Mouse (Mus musculus) liver, postnatal 0 days (tissue): ENCODE results near the gene Fryl. TPM values are rescaled to one million over a fixed set of nuclear protein-coding genes. Genes with fewer than 3 reads are reported as not detected.
A peak's percentile ranks its signal among the peaks of the same experiment; 100 is the strongest.

Experiments used
- ATAC-seq: fragments of 200-750 bp; cut with Nextera tagmentation; 2 replicates; pipeline ENCODE4 v1.8.0; 2017; ENCODE audit warnings: mild to moderate bottlenecking, moderate library complexity
- DNase-seq: peaks from one replicate; pipeline ENCODE4 v3.0.0-alpha.2; 2016
- H3K27ac ChIP-seq: fragments of 300-500 bp; sonication (generic); 2 replicates; pipeline ENCODE4 v1.5.1; 2014; ENCODE audit warnings: antibody characterized with exemption, moderate library complexity, mild to moderate bottlenecking, low read depth
- H3K27me3 ChIP-seq: fragments of 300-500 bp; sonication (generic); 2 replicates; pipeline ENCODE4 v1.6.1; 2014; ENCODE audit warnings: low read length, control low read depth, mixed read lengths; ENCODE audit not compliant: insufficient read depth
- H3K36me3 ChIP-seq: fragments of 300-500 bp; sonication (generic); replicated peaks from 2 replicates; pipeline ENCODE4 v1.6.1; 2014; ENCODE audit warnings: mild to moderate bottlenecking, control low read depth, low read length, moderate library complexity, mixed read lengths; ENCODE audit not compliant: insufficient read depth
- H3K4me1 ChIP-seq: fragments of 300-500 bp; sonication (generic); 2 replicates; pipeline ENCODE4 v1.6.1; 2014; ENCODE audit warnings: antibody characterized with exemption, mild to moderate bottlenecking, control low read depth; ENCODE audit not compliant: insufficient read depth
- H3K4me2 ChIP-seq: fragments of 300-500 bp; sonication (generic); 2 replicates; pipeline ENCODE4 v1.6.1; 2014; ENCODE audit warnings: low read depth, mild to moderate bottlenecking, low read length, moderate library complexity, mixed read lengths
- H3K4me3 ChIP-seq: fragments of 300-500 bp; sonication (generic); 2 replicates; pipeline ENCODE4 v1.5.1; 2014; ENCODE audit warnings: low read depth, low read length
- H3K9ac ChIP-seq: fragments of 300-500 bp; sonication (generic); replicated peaks from 2 replicates; pipeline ENCODE4 v1.6.1; 2014; ENCODE audit warnings: mild to moderate bottlenecking, moderate library complexity
- H3K9me3 ChIP-seq: fragments of 300-500 bp; sonication (generic); 2 replicates; pipeline ENCODE4 v1.6.1; 2016; ENCODE audit warnings: mild to moderate bottlenecking, control low read depth, low read length, mixed read lengths
- CTCF ChIP-seq: sonication (generic); IDR thresholded peaks from 2 replicates; pipeline ENCODE4 v1.5.1; 2016; ENCODE audit warnings: antibody characterized with exemption, low read depth
- EP300 ChIP-seq: IDR thresholded peaks from 2 replicates; pipeline ENCODE4 v1.6.1; 2016; ENCODE audit warnings: antibody characterized with exemption, low read depth, mild to moderate bottlenecking
- WGBS: fragments of 180-500 bp; shearing (Covaris S2); extraction: QIAGEN DNeasy Blood & Tissue Kit; methylation state at CpG from one replicate; pipeline ENCODE4 v1.1.7; 2014; ENCODE audit not compliant: insufficient replicate concordance; 5-methylcytosine and 5-hydroxymethylcytosine counted together
- polyA plus RNA-seq: library from polyadenylated mRNA; unstranded; fragments of >200 nt; fragmentation: Nextera tagmentation; extraction: Ambion mirVana; gene quantifications from 2 replicates; pipeline ENCODE4 v1.2.1, GENCODE M21; 2015

The Fryl gene
- polyA plus RNA-seq, 1 experiment from 2014 or later, result 25.8 TPM

DNA sequence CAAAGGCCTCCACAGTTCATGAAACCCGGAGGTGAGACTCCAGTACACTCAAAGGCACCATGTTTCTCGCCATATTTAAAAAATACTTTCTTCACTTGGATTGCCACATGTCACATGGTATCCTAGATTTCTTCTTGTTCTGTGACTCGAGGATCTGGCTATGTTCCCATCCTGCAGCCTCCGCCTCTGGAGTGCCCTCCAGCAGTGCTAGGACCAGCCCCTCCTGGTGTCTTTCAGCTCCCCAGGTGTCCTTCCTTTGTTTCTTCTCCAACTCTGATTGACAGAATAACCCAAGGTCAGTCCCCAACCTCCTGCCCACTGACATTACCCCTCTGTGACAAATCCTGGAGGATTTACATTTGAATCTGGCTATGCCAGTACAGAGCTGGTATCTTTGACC is 26.2 kb downstream of the Fryl start:
- no peaks in the 10 kb centered on the region for H3K36me3 ChIP-seq
- no peaks in the 10 kb centered on the region for H3K27me3 ChIP-seq
- peaks cover 13% of the 10 kb centered on the region for H3K4me1 ChIP-seq
- H3K4me2 ChIP-seq, result no peak overlapping the region
- 75% methylated on average over 4 of the region's 4 CpGs for WGBS
- TF ChIP-seq CTCF, result no peak
- no peak for TF ChIP-seq EP300
- H3K27ac ChIP-seq, result no peak overlapping the region
- ATAC-seq (no peak), DNase-seq (no peak)
- no peaks in the 10 kb centered on the region for H3K9me3 ChIP-seq
- H3K9ac ChIP-seq, result no peak overlapping the region
- no peak overlapping the region for H3K4me3 ChIP-seq

DNA sequence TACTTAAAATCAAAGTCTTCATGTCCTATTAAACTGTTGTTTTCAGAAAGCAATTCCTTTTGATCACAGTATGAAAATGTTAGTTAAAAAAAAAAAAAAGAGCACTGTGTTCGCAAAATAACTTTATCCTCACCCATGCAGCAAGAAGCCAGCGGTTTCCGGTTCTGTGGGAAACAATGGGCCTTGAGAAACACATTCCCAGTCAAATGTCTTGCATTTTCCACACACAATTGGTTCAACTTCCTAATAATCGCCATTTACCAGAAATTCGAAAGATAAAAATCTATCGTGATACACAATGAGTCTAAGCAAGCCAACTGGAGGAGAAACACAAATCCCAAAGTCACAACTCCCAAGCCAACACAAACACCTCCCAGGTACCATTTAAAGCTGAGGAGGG is 27.0 kb downstream of the Fryl start:
- H3K4me2 ChIP-seq, result no peak overlapping the region
- no peaks in the 10 kb centered on the region for H3K9me3 ChIP-seq
- ATAC-seq (no peak), DNase-seq (no peak)
- WGBS, result 67% methylated on average over 6 of the region's 6 CpGs
- TF ChIP-seq CTCF (no peak), EP300 (no peak)
- no peak overlapping the region for H3K4me3 ChIP-seq
- H3K4me1 ChIP-seq, result peaks cover 13% of the 10 kb centered on the region
- no peaks in the 10 kb centered on the region for H3K36me3 ChIP-seq
- no peak overlapping the region for H3K9ac ChIP-seq
- H3K27me3 ChIP-seq, result no peaks in the 10 kb centered on the region
- no peak overlapping the region for H3K27ac ChIP-seq

DNA sequence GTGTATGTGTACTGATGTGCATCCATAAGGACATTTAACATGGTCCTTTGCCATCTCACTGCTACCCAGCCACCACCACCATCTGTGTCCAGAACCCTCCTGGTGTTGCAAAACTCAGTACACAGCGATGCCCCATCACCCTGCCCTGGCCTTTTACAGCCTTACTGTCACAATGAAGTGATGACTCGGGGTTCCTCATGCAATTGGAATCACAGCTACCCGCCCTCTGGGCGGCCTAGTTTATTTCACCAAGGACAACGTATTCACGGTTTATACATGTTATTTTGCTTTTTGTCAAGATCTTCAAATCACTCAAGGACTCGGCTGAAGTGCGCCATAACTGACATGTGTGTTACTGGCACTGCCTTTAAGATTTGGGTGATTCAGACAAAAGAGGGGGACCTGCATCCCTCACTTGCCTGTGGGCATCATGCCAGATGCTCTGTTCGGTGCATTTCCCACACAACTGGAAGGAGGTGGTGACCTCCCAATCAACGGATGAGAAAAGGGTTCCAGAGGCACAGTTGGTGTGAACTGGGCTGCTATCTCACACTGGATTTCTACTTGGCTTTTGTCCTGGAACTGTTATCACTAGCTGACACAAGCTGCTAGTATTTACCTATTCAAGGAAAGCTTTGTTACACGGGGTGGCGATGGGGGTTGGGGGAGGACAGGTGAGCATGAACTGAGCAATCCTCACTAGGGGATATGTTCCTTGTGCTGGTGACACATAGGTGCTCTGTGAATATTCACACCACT is 27.9 kb downstream of the Fryl start:
- Histone ChIP-seq H3K9ac (no peak overlapping the region), H3K27ac (no peak overlapping the region), H3K9me3 (no peaks in the 10 kb centered on the region), H3K27me3 (no peaks in the 10 kb centered on the region), H3K4me3 (no peak overlapping the region), H3K4me2 (no peak overlapping the region), H3K4me1 (peaks cover 13% of the 10 kb centered on the region), H3K36me3 (no peaks in the 10 kb centered on the region)
- ATAC-seq, result peak; percentile 31; the same call in 1 of the 2 replicates
- WGBS, result 61% methylated on average over 12 of the region's 12 CpGs
- TF ChIP-seq CTCF (no peak), EP300 (peak; percentile 46; the same call in 1 of the 2 replicates)
- DNase-seq, result no peak

GRCm38 (mm10) chr5:73227518-73228101 is 28.8 kb downstream of the Fryl start:
- H3K9ac ChIP-seq, result no peak overlapping the region
- TF ChIP-seq EP300 (no peak), CTCF (no peak)
- no peaks in the 10 kb centered on the region for H3K9me3 ChIP-seq
- no peaks in the 10 kb centered on the region for H3K27me3 ChIP-seq
- H3K4me1 ChIP-seq, result peaks cover 9% of the 10 kb centered on the region
- WGBS, result 77% methylated on average over 11 of the region's 11 CpGs
- no peak overlapping the region for H3K4me3 ChIP-seq
- H3K36me3 ChIP-seq, result no peaks in the 10 kb centered on the region
- no peak overlapping the region for H3K27ac ChIP-seq
- DNase-seq (no peak), ATAC-seq (no peak)
- no peak overlapping the region for H3K4me2 ChIP-seq

GRCm38 (mm10) chr5:73223065-73223464 is 33.4 kb downstream of the Fryl start:
- Histone ChIP-seq H3K4me1 (no peaks in the 10 kb centered on the region), H3K27me3 (no peaks in the 10 kb centered on the region), H3K4me2 (no peak overlapping the region), H3K9ac (no peak overlapping the region), H3K36me3 (peaks cover 3% of the 10 kb centered on the region), H3K4me3 (no peak overlapping the region), H3K9me3 (no peaks in the 10 kb centered on the region), H3K27ac (no peak overlapping the region)
- no peak for DNase-seq
- TF ChIP-seq CTCF (no peak), EP300 (no peak)
- no peak for ATAC-seq
- WGBS, result 75% methylated on average over 6 of the region's 6 CpGs

GRCm38 (mm10) chr5:73222397-73222796 is 34.0 kb downstream of the Fryl start:
- H3K4me3 ChIP-seq, result no peak overlapping the region
- DNase-seq (peak; percentile 33), ATAC-seq (no peak)
- no peaks in the 10 kb centered on the region for H3K9me3 ChIP-seq
- no peak overlapping the region for H3K27ac ChIP-seq
- 56% methylated on average over 6 of the region's 6 CpGs for WGBS
- peaks cover 3% of the 10 kb centered on the region for H3K36me3 ChIP-seq
- no peak for TF ChIP-seq EP300
- TF ChIP-seq CTCF, result peak; percentile 57
- no peak overlapping the region for H3K4me2 ChIP-seq
- no peaks in the 10 kb centered on the region for H3K27me3 ChIP-seq
- H3K9ac ChIP-seq, result no peak overlapping the region
- H3K4me1 ChIP-seq, result no peaks in the 10 kb centered on the region
